Mouse (Mus musculus) lung, postnatal 0 days (tissue): Measurements from ENCODE around the gene Cd200r1. TPM values are rescaled to one million over a fixed set of nuclear protein-coding genes. Genes with fewer than 3 reads are reported as not detected.

Experiments
- ATAC-seq: fragments of 200-750 bp; cut with Nextera tagmentation; 2 replicates; pipeline ENCODE4 v1.8.0; 2017; ENCODE audit warnings: moderate library complexity
- DNase-seq: peaks from one replicate; pipeline ENCODE4 v3.0.0-alpha.2; 2016; ENCODE audit warnings: low spot score
- H3K27ac ChIP-seq: fragments of 300-500 bp; sonication (generic); 2 replicates; pipeline ENCODE4 v1.5.1; 2014; ENCODE audit warnings: antibody characterized with exemption, mild to moderate bottlenecking, low read length, mixed read lengths
- H3K27me3 ChIP-seq: fragments of 300-500 bp; sonication (generic); replicated peaks from 2 replicates; pipeline ENCODE4 v1.6.1; 2014; ENCODE audit warnings: low read length, mixed read lengths; ENCODE audit not compliant: insufficient read depth
- H3K36me3 ChIP-seq: fragments of 300-500 bp; sonication (generic); 2 replicates; pipeline ENCODE4 v1.6.1; 2014; ENCODE audit warnings: low read length, mixed read lengths; ENCODE audit not compliant: insufficient read depth
- H3K4me1 ChIP-seq: fragments of 300-500 bp; sonication (generic); 2 replicates; pipeline ENCODE4 v1.6.1; 2014; ENCODE audit warnings: antibody characterized with exemption, low read depth, low read length, mixed read lengths; ENCODE audit not compliant: insufficient read depth
- H3K4me2 ChIP-seq: fragments of 300-500 bp; sonication (generic); replicated peaks from 2 replicates; pipeline ENCODE4 v1.6.1; 2014; ENCODE audit warnings: low read depth, mild to moderate bottlenecking, low read length, moderate library complexity, mixed read lengths
- H3K4me3 ChIP-seq: fragments of 300-500 bp; sonication (generic); 2 replicates; pipeline ENCODE4 v1.5.1; 2014; ENCODE audit warnings: low read depth, low read length
- H3K9ac ChIP-seq: fragments of 300-500 bp; sonication (generic); replicated peaks from 2 replicates; pipeline ENCODE4 v1.6.1; 2014; ENCODE audit warnings: low read depth, mild to moderate bottlenecking
- H3K9me3 ChIP-seq: fragments of 300-500 bp; sonication (generic); 2 replicates; pipeline ENCODE4 v1.6.1; 2016; ENCODE audit warnings: low read length, mixed read lengths
- CTCF ChIP-seq: IDR thresholded peaks from 2 replicates; pipeline ENCODE4 v1.5.1; 2016; ENCODE audit warnings: antibody characterized with exemption, mild to moderate bottlenecking
- EP300 ChIP-seq: IDR thresholded peaks from 2 replicates; pipeline ENCODE4 v1.6.1; 2016; ENCODE audit warnings: antibody characterized with exemption, mild to moderate bottlenecking, control low read depth
- WGBS: fragments of 180-500 bp; shearing (Covaris S2); extraction: QIAGEN DNeasy Blood & Tissue Kit; methylation state at CpG from one replicate; pipeline ENCODE4 v1.1.7; 2014; 5-methylcytosine and 5-hydroxymethylcytosine counted together
- polyA plus RNA-seq: library from polyadenylated mRNA; unstranded; fragments of >200 nt; fragmentation: Nextera tagmentation; extraction: Ambion mirVana; gene quantifications from 2 replicates; pipeline ENCODE4 v1.2.1, GENCODE M21; 2015

The Cd200r1 gene
- polyA plus RNA-seq, 1 experiment from 2014 or later: 3.8 TPM

DNA sequence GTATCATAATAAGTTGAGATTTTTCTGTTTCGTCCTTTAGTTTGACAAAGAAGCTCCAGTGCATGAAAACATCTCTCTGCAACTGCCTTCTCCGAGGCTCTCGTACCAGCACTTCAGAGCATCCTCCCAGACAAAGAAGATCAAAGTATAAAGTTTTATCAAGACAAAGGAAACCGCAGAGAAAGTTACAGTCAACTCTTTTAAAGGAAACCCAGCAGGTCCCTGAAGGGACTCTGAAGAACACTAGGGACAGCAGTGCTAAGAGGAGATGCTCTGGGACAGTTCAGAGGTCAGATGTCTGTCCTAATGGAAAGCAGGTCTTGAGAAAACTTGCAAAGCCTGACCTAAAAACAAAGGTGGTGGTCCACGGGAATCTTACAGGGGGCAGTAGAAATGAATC, 29.9 kb upstream of the Cd200r1 start:
- TF ChIP-seq EP300: no peak
- no peak for TF ChIP-seq CTCF
- ATAC-seq: no peak

GRCm38 (mm10) chr16:44736118-44736517, 29.4 kb upstream of the Cd200r1 start:
- WGBS: 67% methylated on average over 4 of the region's 4 CpGs
- H3K27me3 ChIP-seq: no peaks in the 10 kb centered on the region
- no peak for DNase-seq
- peak; percentile 57 for ATAC-seq
- H3K27ac ChIP-seq: no peak overlapping the region
- peaks cover 21% of the 10 kb centered on the region for H3K36me3 ChIP-seq
- no peak overlapping the region for H3K4me3 ChIP-seq
- H3K4me1 ChIP-seq: no peaks in the 10 kb centered on the region
- TF ChIP-seq EP300 (no peak), CTCF (no peak)
- no peak overlapping the region for H3K9ac ChIP-seq
- H3K9me3 ChIP-seq: no peaks in the 10 kb centered on the region
- no peak overlapping the region for H3K4me2 ChIP-seq

More for the DNA sequence above, 29.9 kb upstream of the Cd200r1 start:
- H3K4me2 ChIP-seq: no peak overlapping the region
- H3K4me1 ChIP-seq: no peaks in the 10 kb centered on the region
- H3K4me3 ChIP-seq: no peak overlapping the region
- no peak overlapping the region for H3K9ac ChIP-seq
- no peaks in the 10 kb centered on the region for H3K9me3 ChIP-seq
- peaks cover 21% of the 10 kb centered on the region for H3K36me3 ChIP-seq
- no peak overlapping the region for H3K27ac ChIP-seq
- WGBS: 84% methylated on average over 5 of the region's 5 CpGs
- no peaks in the 10 kb centered on the region for H3K27me3 ChIP-seq
- no peak for DNase-seq

- peaks cover 5% of the 10 kb centered on the region; the same call in 1 of the 2 replicates for H3K36me3 ChIP-seq
- no peak overlapping the region for H3K9ac ChIP-seq
- DNase-seq (no peak), ATAC-seq (no peak)
- no peaks in the 10 kb centered on the region for H3K27me3 ChIP-seq
- peaks cover 13% of the 10 kb centered on the region; the same call in 1 of the 2 replicates for H3K4me1 ChIP-seq
- no peak overlapping the region for H3K4me3 ChIP-seq
- no peaks in the 10 kb centered on the region for H3K9me3 ChIP-seq
- no peak overlapping the region for H3K27ac ChIP-seq
- 81% methylated on average over 1 of the region's 1 CpGs for WGBS
- H3K4me2 ChIP-seq: no peak overlapping the region
- TF ChIP-seq EP300 (no peak), CTCF (peak; percentile 17; the same call in 1 of the 2 replicates)
Measured at GRCm38 (mm10) chr16:44742753-44743152, 22.8 kb upstream of the Cd200r1 start.

- peak overlapping the region; percentile 96 for H3K27ac ChIP-seq
- no peaks in the 10 kb centered on the region for H3K27me3 ChIP-seq
- H3K4me1 ChIP-seq: peaks cover 13% of the 10 kb centered on the region; the same call in 1 of the 2 replicates
- peak overlapping the region; percentile 78 for H3K9ac ChIP-seq
- no peaks in the 10 kb centered on the region; the same call in 1 of the 2 replicates for H3K36me3 ChIP-seq
- no peaks in the 10 kb centered on the region for H3K9me3 ChIP-seq
- H3K4me2 ChIP-seq: peak overlapping the region; percentile 63
- no peak for TF ChIP-seq CTCF
- TF ChIP-seq EP300: no peak
- H3K4me3 ChIP-seq: peak overlapping the region; percentile 87
- WGBS: 5% methylated on average over 14 of the region's 14 CpGs
- ATAC-seq (peak; percentile 8), DNase-seq (no peak)
Measured at GRCm38 (mm10) chr16:44745471-44745865, 20.1 kb upstream of the Cd200r1 start.

- WGBS: under 1% methylated on average over 47 of the region's 47 CpGs
- H3K36me3 ChIP-seq: no peaks in the 10 kb centered on the region; the same call in 1 of the 2 replicates
- peaks cover 13% of the 10 kb centered on the region; the same call in 1 of the 2 replicates for H3K4me1 ChIP-seq
- ATAC-seq (peak; percentile 97), DNase-seq (peak; percentile 96)
- H3K4me2 ChIP-seq: peak within 1 kb of the TSS; percentile 63
- peak; percentile 36; the same call in 1 of the 2 replicates for TF ChIP-seq EP300
- no peak for TF ChIP-seq CTCF
- H3K4me3 ChIP-seq: peak within 1 kb of the TSS; percentile 87
- no peaks in the 10 kb centered on the region for H3K9me3 ChIP-seq
- H3K27me3 ChIP-seq: no peaks in the 10 kb centered on the region
- H3K9ac ChIP-seq: peak within 1 kb of the TSS; percentile 78
- peak within 1 kb of the TSS; percentile 96 for H3K27ac ChIP-seq
Measured at GRCm38 (mm10) chr16:44745866-44746562, 19.5 kb upstream of the Cd200r1 start, which contains the start of gene Gtpbp8. TSS of gene Gtpbp8 (minus strand) at chr16:44746363.

GRCm38 (mm10) chr16:44748007-44748406, 17.5 kb upstream of the Cd200r1 start:
- no peak for TF ChIP-seq EP300
- no peak for TF ChIP-seq CTCF
- no peaks in the 10 kb centered on the region for H3K9me3 ChIP-seq
- H3K27me3 ChIP-seq: no peaks in the 10 kb centered on the region
- H3K4me2 ChIP-seq: no peak overlapping the region
- no peaks in the 10 kb centered on the region for H3K36me3 ChIP-seq
- no peak overlapping the region for H3K27ac ChIP-seq
- ATAC-seq: no peak
- H3K4me3 ChIP-seq: no peak overlapping the region
- no peak for DNase-seq
- 49% methylated on average over 3 of the region's 3 CpGs for WGBS
- no peak overlapping the region for H3K9ac ChIP-seq
- peaks cover 13% of the 10 kb centered on the region; the same call in 1 of the 2 replicates for H3K4me1 ChIP-seq
